Mouse (Mus musculus): ENCODE data around the gene Peak1. TPM values are rescaled to one million over a fixed set of nuclear protein-coding genes. Genes with fewer than 3 reads are reported as not detected.

Peak1 gene
- polyA plus RNA-seq, 1 experiment from 2014 or later: 5.5 TPM

DNA sequence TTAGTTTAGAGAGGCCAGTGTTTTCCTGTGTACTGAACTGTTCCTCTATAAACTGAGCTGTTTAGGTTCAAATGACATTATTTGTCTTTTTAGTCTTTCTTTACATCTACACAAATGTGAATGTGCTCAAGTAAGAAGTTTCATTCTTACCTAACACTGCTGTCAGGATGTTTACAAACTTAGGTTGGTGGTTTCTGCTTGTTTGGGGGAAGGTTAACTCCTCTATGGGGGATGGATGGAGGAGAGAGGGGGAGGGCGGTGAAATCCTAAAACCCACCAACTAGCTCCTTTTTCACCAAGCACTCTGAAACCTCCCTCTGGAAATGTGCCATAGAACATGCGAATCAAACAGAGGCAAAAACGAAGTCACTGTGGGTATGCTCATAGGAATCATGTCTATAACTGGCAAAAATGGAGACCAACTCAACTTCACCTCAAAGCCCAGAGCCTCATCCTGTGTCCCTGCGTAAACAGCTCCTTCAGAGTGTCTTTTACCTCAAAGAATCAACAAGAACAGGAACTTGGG, 265.3 kb downstream of the Peak1 start:
- H3K9ac ChIP-seq (replicated peaks; ENCODE audit: low read depth, low read length): no peak overlapping the region
- H3K4me3 ChIP-seq (replicated peaks; ENCODE audit: low read length): no peak overlapping the region
- H3K4me2 ChIP-seq (ENCODE audit: low read length): no peak overlapping the region
- no peaks in the 10 kb centered on the region for H3K27me3 ChIP-seq (replicated peaks; ENCODE audit: control insufficient read depth, insufficient read depth, low read length)
- no peak overlapping the region for H3K27ac ChIP-seq (ENCODE audit: low read length)
- H3K9me3 ChIP-seq (ENCODE audit: control insufficient read depth, low read length): no peaks in the 10 kb centered on the region
- WGBS: 59% methylated on average over 4 of the region's 4 CpGs
- peaks cover 13% of the 10 kb centered on the region for H3K4me1 ChIP-seq (replicated peaks; ENCODE audit: control insufficient read depth, insufficient read depth, low read length)
- no peaks in the 10 kb centered on the region for H3K36me3 ChIP-seq (ENCODE audit: control insufficient read depth, insufficient read depth)
- ATAC-seq: no peak

DNA sequence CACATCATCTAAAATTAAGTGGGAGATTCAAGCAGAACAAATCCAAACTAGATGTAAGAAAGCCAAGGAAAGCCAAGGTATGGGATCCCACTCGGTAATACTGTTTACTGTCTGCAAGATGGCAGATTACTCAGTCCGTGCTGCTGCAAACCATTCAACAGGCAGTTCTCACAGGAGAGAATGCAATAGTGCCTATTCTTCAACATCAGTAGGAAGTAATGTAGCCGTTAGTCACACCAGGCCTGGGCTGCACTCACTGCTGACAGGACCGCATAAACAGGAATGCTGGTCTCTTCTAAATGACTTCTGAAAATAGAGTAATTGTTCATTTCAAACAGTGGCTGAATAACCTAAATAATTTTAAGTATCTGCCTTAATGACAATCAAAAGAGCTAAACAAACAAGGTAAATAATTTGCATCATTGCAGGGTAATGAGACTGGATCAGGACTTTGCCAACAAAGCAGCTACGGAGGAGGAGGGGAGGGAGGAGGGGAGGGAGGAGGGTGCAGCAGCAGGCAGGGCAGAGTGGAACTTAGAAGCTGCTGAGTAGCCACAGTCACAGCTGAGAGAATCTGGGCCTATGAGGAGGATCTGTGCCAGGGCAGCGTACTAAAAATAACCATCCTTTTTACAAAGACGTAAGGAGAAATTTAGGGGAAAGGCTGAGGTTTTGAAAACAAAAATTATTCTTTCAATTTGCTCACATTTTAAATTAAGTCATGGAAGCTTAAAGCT, 266.0 kb downstream of the Peak1 start:
- H3K4me2 ChIP-seq (ENCODE audit: low read length): no peak overlapping the region; the same call in 1 of the 2 replicates
- H3K9me3 ChIP-seq (ENCODE audit: control insufficient read depth, low read length): no peaks in the 10 kb centered on the region
- H3K4me1 ChIP-seq (replicated peaks; ENCODE audit: control insufficient read depth, insufficient read depth, low read length): peaks cover 13% of the 10 kb centered on the region
- H3K27me3 ChIP-seq (replicated peaks; ENCODE audit: control insufficient read depth, insufficient read depth, low read length): no peaks in the 10 kb centered on the region
- ATAC-seq: peak; percentile 82
- no peaks in the 10 kb centered on the region for H3K36me3 ChIP-seq (ENCODE audit: control insufficient read depth, insufficient read depth)
- no peak overlapping the region for H3K9ac ChIP-seq (replicated peaks; ENCODE audit: low read depth, low read length)
- H3K4me3 ChIP-seq (replicated peaks; ENCODE audit: low read length): no peak overlapping the region
- 23% methylated on average over 7 of the region's 7 CpGs for WGBS
- peak overlapping the region; percentile 37 for H3K27ac ChIP-seq (ENCODE audit: low read length)

Small RNA genes within 50 kb of the gene (microRNA-seq; reads per million reads assigned to microRNA genes)
- not detected for gene Gm24270

Other genes with a start within 250 kb of the Peak1 start
- 95.4 and 97.4 TPM in 2 replicates for gene Hmg20a, start 542 bp upstream of the Peak1 start, polyA plus RNA-seq (2015; fragmentation: Nextera tagmentation; extraction: Ambion mirVana)

Data from forebrain, embryonic 16.5 days (tissue).